Mouse (Mus musculus) hindbrain, embryonic 11.5 days (tissue): ENCODE results near the gene Olfr1052. TPM values are rescaled to one million over a fixed set of nuclear protein-coding genes. Genes with fewer than 3 reads are reported as not detected.
"Not testable (repeated sequence)": the region's sequence is repeated elsewhere in the genome, so short reads cannot be mapped to it uniquely, and the experiment has no call there.

ENCODE experiments used
- ATAC-seq: fragments of 200-750 bp; cut with Nextera tagmentation; 2 replicates; pipeline ENCODE4 v1.8.0; 2017; ENCODE audit warnings: mild to moderate bottlenecking, moderate TSS enrichment, moderate library complexity; ENCODE audit not compliant: low FRiP score
- DNase-seq: peaks from one replicate; pipeline ENCODE4 v3.0.0-alpha.2; 2015; ENCODE audit warnings: low spot score
- H3K27ac ChIP-seq: fragments of 300-500 bp; sonication (generic); 2 replicates; pipeline ENCODE4 v1.5.1; 2014; ENCODE audit warnings: mild to moderate bottlenecking, low read depth, low read length
- H3K27me3 ChIP-seq: fragments of 300-500 bp; sonication (generic); 2 replicates; pipeline ENCODE4 v1.6.1; 2014; ENCODE audit warnings: mild to moderate bottlenecking, low read length, moderate library complexity, mixed read lengths; ENCODE audit not compliant: control insufficient read depth, insufficient read depth
- H3K36me3 ChIP-seq: fragments of 300-500 bp; sonication (generic); 2 replicates; pipeline ENCODE4 v1.6.1; 2014; ENCODE audit warnings: mild to moderate bottlenecking, low read length, moderate library complexity, mixed read lengths; ENCODE audit not compliant: control insufficient read depth, insufficient read depth
- H3K4me1 ChIP-seq: fragments of 300-500 bp; sonication (generic); replicated peaks from 2 replicates; pipeline ENCODE4 v1.6.1; 2014; ENCODE audit warnings: low read length, mixed read lengths; ENCODE audit not compliant: control insufficient read depth, insufficient read depth
- H3K4me2 ChIP-seq: fragments of 300-500 bp; sonication (generic); replicated peaks from 2 replicates; pipeline ENCODE4 v1.6.1; 2014; ENCODE audit warnings: mild to moderate bottlenecking, low read depth, low read length
- H3K4me3 ChIP-seq: fragments of 300-500 bp; sonication (generic); 2 replicates; pipeline ENCODE4 v1.5.1; 2014; ENCODE audit warnings: low read depth, low read length
- H3K9ac ChIP-seq: fragments of 300-500 bp; sonication (generic); 2 replicates; pipeline ENCODE4 v1.6.1; 2014; ENCODE audit warnings: low read depth, low read length
- H3K9me3 ChIP-seq: fragments of 300-500 bp; sonication (generic); 2 replicates; pipeline ENCODE4 v1.6.1; 2016; ENCODE audit warnings: low read length; ENCODE audit not compliant: control insufficient read depth
- WGBS: fragments of 180-500 bp; shearing (Covaris S2); extraction: QIAGEN DNeasy Blood & Tissue Kit; methylation state at CpG from one replicate; pipeline ENCODE4 v1.1.7; 2014; 5-methylcytosine and 5-hydroxymethylcytosine counted together
- polyA plus RNA-seq: library from polyadenylated mRNA; unstranded; fragments of >200 nt; fragmentation: Nextera tagmentation; extraction: Ambion mirVana; gene quantifications from 2 replicates; pipeline ENCODE4 v1.2.1, GENCODE M21; 2014

Olfr1052 gene
- polyA plus RNA-seq = not detected in 2 replicates

DNA sequence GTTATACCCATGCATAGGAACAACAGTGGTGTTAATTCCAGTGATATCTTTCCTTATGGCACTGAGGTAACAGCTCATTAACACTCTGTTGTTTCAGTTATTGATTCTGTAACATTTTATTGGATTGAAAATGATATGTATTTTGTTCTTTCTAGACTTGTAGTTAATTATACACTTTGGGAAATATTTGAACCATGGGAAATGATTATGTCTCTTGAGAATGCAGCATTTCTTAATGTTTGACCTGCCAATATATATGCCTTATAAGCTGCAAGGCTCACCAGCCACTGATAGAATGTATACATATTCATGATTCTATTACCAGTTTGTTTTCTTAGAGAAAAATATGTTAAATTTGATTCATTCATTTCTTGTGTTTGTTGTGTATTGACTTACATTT, at the start of gene Olfr1052:
Gene Olfr1052 (plus strand): TSS at position 301 of the 400 bp plus-strand sequence.
- H3K4me3 ChIP-seq = no peak within 1 kb of the TSS
- no peak within 1 kb of the TSS for H3K4me2 ChIP-seq
- no peaks in the 10 kb centered on the region for H3K36me3 ChIP-seq
- no peak within 1 kb of the TSS for H3K9ac ChIP-seq
- DNase-seq (no peak), ATAC-seq (no peak)
- H3K4me1 ChIP-seq = no peaks in the 10 kb centered on the region
- H3K27ac ChIP-seq = no peak within 1 kb of the TSS
- no peaks in the 10 kb centered on the region for H3K9me3 ChIP-seq
- H3K27me3 ChIP-seq = no peaks in the 10 kb centered on the region

DNA sequence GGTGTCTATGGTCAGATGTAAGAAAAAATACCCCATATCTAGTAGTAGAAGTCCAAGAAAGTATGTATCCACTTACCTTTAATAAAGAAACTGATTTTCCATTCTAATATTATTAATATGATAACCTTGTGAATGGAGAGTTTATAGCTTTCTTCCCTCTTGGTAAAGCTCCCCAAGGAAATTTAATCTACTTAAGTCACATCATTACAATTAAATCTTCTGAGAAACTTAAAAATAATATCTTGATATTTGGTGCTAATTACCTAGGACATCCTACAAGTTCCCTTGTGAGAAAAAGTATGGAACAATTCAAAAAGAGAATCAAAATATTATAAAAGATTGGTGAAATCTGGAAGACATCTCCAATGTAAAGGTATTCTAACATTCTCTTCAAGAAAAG, 34.0 kb upstream of the Olfr1052 start, which contains the start of gene Olfr1049:
Gene Olfr1049 (minus strand): TSS at position 101 of the 400 bp plus-strand sequence.
- not testable (repeated sequence) for H3K4me2 ChIP-seq, H3K27me3 ChIP-seq, H3K9ac ChIP-seq, H3K4me1 ChIP-seq, H3K36me3 ChIP-seq, H3K9me3 ChIP-seq, H3K4me3 ChIP-seq, DNase-seq, ATAC-seq, H3K27ac ChIP-seq

DNA sequence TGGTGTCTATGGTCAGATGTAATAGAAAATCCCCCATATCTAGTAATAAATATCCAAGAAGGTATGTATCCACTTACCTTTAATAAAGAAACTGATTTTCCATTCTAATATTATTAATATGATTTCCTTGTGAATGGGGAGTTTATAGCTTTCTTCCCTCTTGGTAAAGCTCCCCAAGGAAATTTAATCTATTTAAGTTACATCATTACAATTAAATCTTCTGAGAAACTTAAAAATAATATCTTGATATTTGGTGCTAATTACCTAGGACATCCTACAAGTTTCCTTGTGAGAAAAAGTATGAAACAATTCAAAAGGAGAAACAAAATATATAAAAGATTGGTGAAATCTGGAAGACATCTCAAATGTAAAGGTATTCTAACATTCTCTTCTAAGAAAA, 13.3 kb upstream of the Olfr1052 start, which contains the start of gene Olfr1051:
Gene Olfr1051 (minus strand): TSS at position 101 of the 400 bp plus-strand sequence.
- H3K4me3 ChIP-seq, H3K27ac ChIP-seq, H3K4me2 ChIP-seq, DNase-seq, H3K27me3 ChIP-seq, H3K9me3 ChIP-seq, H3K36me3 ChIP-seq, ATAC-seq, H3K9ac ChIP-seq, H3K4me1 ChIP-seq: not testable (repeated sequence)

DNA sequence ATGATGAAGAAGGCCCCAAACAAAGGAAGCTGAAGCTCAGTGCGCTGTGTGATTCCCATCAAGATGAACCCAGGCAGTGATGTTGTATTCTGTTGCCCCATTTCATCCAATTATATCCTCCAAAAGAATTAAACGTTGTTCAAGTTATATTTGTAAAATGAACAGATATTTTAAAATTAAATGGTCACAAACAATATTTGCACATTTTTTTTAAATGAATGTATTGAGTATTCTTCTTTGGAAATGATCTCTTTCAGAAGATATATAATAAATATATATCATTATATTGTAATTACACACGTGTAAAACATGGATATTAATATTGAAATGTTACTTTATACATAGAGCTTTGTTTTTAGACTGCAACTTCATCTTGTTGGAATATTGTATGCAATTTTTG, 22.9 kb downstream of the Olfr1052 start, which contains the start of gene Olfr1053:
Gene Olfr1053 (minus strand): TSS at position 101 of the 400 bp plus-strand sequence.
- Histone ChIP-seq H3K4me1 (no peaks in the 10 kb centered on the region), H3K4me3 (no peak within 1 kb of the TSS), H3K9me3 (no peaks in the 10 kb centered on the region), H3K4me2 (no peak within 1 kb of the TSS), H3K27me3 (no peaks in the 10 kb centered on the region), H3K27ac (no peak within 1 kb of the TSS), H3K36me3 (no peaks in the 10 kb centered on the region), H3K9ac (no peak within 1 kb of the TSS)
- ATAC-seq (no peak), DNase-seq (no peak)
- 65% methylated on average over 3 of the region's 3 CpGs for WGBS

DNA sequence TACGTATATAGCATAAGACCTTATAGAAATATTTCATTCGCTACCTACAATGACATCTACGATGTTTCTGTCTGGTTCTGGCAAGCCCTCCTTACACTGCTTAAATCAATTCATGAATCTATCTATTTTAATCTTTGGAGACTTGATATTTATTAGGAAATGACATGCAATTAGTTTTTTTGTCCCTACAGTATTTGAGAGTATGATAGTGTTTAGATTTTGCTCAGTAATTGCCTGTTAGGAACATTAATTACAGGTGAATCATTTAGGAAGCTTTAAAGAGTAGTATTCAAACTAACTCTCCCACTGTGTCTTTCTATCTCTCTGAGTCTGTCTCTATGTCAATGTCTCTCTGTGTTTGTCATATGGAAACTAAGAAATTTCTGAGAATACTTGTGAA, 43.1 kb downstream of the Olfr1052 start, which contains the start of gene Olfr1054:
Gene Olfr1054 (minus strand): TSS at position 101 of the 400 bp plus-strand sequence.
- Histone ChIP-seq H3K9ac (no peak within 1 kb of the TSS), H3K27ac (no peak within 1 kb of the TSS), H3K4me1 (no peaks in the 10 kb centered on the region), H3K4me3 (no peak within 1 kb of the TSS), H3K4me2 (no peak within 1 kb of the TSS), H3K9me3 (no peaks in the 10 kb centered on the region), H3K27me3 (no peaks in the 10 kb centered on the region), H3K36me3 (no peaks in the 10 kb centered on the region)
- DNase-seq = no peak
- ATAC-seq = no peak
- WGBS = 95% methylated on average over 3 of the region's 3 CpGs

Other genes with a start within 250 kb of the Olfr1052 start
- gene Olfr1034, start 246.6 kb upstream of the Olfr1052 start, polyA plus RNA-seq = not detected in 2 replicates
- not detected in 2 replicates for gene Olfr1036, start 218.5 kb upstream of the Olfr1052 start, polyA plus RNA-seq
- gene Olfr1037, start 205.1 kb upstream of the Olfr1052 start, polyA plus RNA-seq = not detected in 2 replicates
- not detected in 2 replicates for gene Olfr1039, start 156.5 kb upstream of the Olfr1052 start, polyA plus RNA-seq
- gene Olfr1040, start 145.7 kb upstream of the Olfr1052 start, polyA plus RNA-seq = not detected in 2 replicates
- not detected in 2 replicates for gene Olfr1042, start 130.6 kb upstream of the Olfr1052 start, polyA plus RNA-seq
- gene Olfr1043, start 124.9 kb upstream of the Olfr1052 start, polyA plus RNA-seq = not detected in 2 replicates
- gene Olfr1044, start 114.6 kb upstream of the Olfr1052 start, polyA plus RNA-seq = not detected in 2 replicates
- not detected in 2 replicates for gene Olfr52, start 106.8 kb upstream of the Olfr1052 start, polyA plus RNA-seq
- not detected in 2 replicates for gene Olfr1045, start 89.4 kb upstream of the Olfr1052 start, polyA plus RNA-seq
- not detected in 2 replicates for gene Olfr1046, start 73.1 kb upstream of the Olfr1052 start, polyA plus RNA-seq
- not detected in 2 replicates for gene Olfr1047, start 61.1 kb upstream of the Olfr1052 start, polyA plus RNA-seq
- gene Olfr1048, start 52.2 kb upstream of the Olfr1052 start, polyA plus RNA-seq = not detected in 2 replicates
- gene Olfr1049, start 34.1 kb upstream of the Olfr1052 start, polyA plus RNA-seq = not detected in 2 replicates
- gene Olfr1051, start 13.4 kb upstream of the Olfr1052 start, polyA plus RNA-seq = not detected in 2 replicates
- gene Olfr1053, start 22.8 kb downstream of the Olfr1052 start, polyA plus RNA-seq = not detected in 2 replicates
- gene Olfr1054, start 43.0 kb downstream of the Olfr1052 start, polyA plus RNA-seq = not detected in 2 replicates
- gene Olfr1055, start 57.8 kb downstream of the Olfr1052 start, polyA plus RNA-seq = not detected in 2 replicates
- not detected in 2 replicates for gene Olfr1056, start 70.0 kb downstream of the Olfr1052 start, polyA plus RNA-seq
- gene Olfr1057, start 85.9 kb downstream of the Olfr1052 start, polyA plus RNA-seq = not detected in 2 replicates
- gene Olfr1058, start 96.1 kb downstream of the Olfr1052 start, polyA plus RNA-seq = not detected in 2 replicates
- not detected in 2 replicates for gene Olfr1061, start 121.6 kb downstream of the Olfr1052 start, polyA plus RNA-seq
- not detected in 2 replicates for gene Olfr1062, start 134.3 kb downstream of the Olfr1052 start, polyA plus RNA-seq
- not detected in 2 replicates for gene Olfr1065, start 158.1 kb downstream of the Olfr1052 start, polyA plus RNA-seq
- gene Olfr1066, start 163.8 kb downstream of the Olfr1052 start, polyA plus RNA-seq = not detected in 2 replicates
- gene Olfr228, start 194.9 kb downstream of the Olfr1052 start, polyA plus RNA-seq = not detected in 2 replicates
- gene Olfr1076, start 216.0 kb downstream of the Olfr1052 start, polyA plus RNA-seq = not detected in 2 replicates